Mouse (Mus musculus) ES-E14 (cell line): ENCODE results near the gene Esrrg. TPM values are rescaled to one million over a fixed set of nuclear protein-coding genes. Genes with fewer than 3 reads are reported as not detected.

Source experiments
- DNase-seq: peaks from one replicate; pipeline ENCODE4 v3.0.0-alpha.2; 2013; ENCODE audit warnings: low read depth, low spot score
- H3K27ac ChIP-seq: 2 replicates; pipeline ENCODE4 v1.5.1; 2012; ENCODE audit warnings: low read depth, mild to moderate bottlenecking, low read length, moderate library complexity, mixed read lengths; ENCODE audit not compliant: poor library complexity, insufficient read depth, severe bottlenecking
- H3K36me3 ChIP-seq: 2 replicates; pipeline ENCODE4 v1.6.1; 2012; ENCODE audit warnings: mild to moderate bottlenecking, low read length, moderate library complexity, mixed read lengths; ENCODE audit not compliant: control insufficient read depth, poor library complexity, insufficient read depth, severe bottlenecking
- H3K4me1 ChIP-seq, 2 experiments: fragments of 150-350 bp in 1 of 2; sonication (generic) in 1 of 2; 2 replicates each; pipeline ENCODE4 v1.6.1; 2012; ENCODE audit warnings: low read length in 2 of 2, mild to moderate bottlenecking in 1 of 2, mixed read lengths in 1 of 2; ENCODE audit not compliant: control insufficient read depth in 2 of 2, insufficient read depth in 2 of 2, poor library complexity in 1 of 2
- H3K4me3 ChIP-seq, 2 experiments: fragments of 150-350 bp in 1 of 2; sonication (generic) in 1 of 2; 2 replicates each; pipeline ENCODE4 v1.5.1; 2012; ENCODE audit warnings: low read length in 2 of 2, low read depth in 1 of 2, mild to moderate bottlenecking in 1 of 2, mixed read lengths in 1 of 2; ENCODE audit not compliant: insufficient read depth in 1 of 2, poor library complexity in 1 of 2, severe bottlenecking in 1 of 2
- H3K9ac ChIP-seq: 2 replicates; pipeline ENCODE4 v1.6.1; 2012; ENCODE audit warnings: low read depth, mild to moderate bottlenecking, low read length, mixed read lengths; ENCODE audit not compliant: poor library complexity, insufficient read depth, severe bottlenecking
- H3K9me3 ChIP-seq: fragments of 150-350 bp; sonication (generic); 2 replicates; pipeline ENCODE4 v1.6.1; 2012; ENCODE audit warnings: low read depth, mild to moderate bottlenecking, low read length; ENCODE audit not compliant: control insufficient read depth, insufficient read depth
- CHD2 ChIP-seq: IDR thresholded peaks from 2 replicates; pipeline ENCODE4 v1.6.1; 2014; ENCODE audit warnings: mild to moderate bottlenecking, low read depth, low read length, inconsistent platforms
- HCFC1 ChIP-seq: IDR thresholded peaks from 2 replicates; pipeline ENCODE4 v1.6.1; 2012; ENCODE audit warnings: low read length, inconsistent platforms, borderline replicate concordance; ENCODE audit not compliant: insufficient read depth
- MAFK ChIP-seq: IDR thresholded peaks from 2 replicates; pipeline ENCODE4 v1.6.1; 2014; ENCODE audit warnings: mild to moderate bottlenecking, low read depth, low read length, inconsistent platforms; ENCODE audit not compliant: insufficient read depth
- ZC3H11A ChIP-seq: IDR thresholded peaks from 2 replicates; pipeline ENCODE4 v1.6.1; 2012; ENCODE audit warnings: low read depth, mild to moderate bottlenecking, inconsistent platforms, low read length, borderline replicate concordance
- ZNF384 ChIP-seq: IDR thresholded peaks from 2 replicates; pipeline ENCODE4 v1.6.1; 2012; ENCODE audit warnings: low read depth, low read length, inconsistent platforms
- in situ Hi-C, 2 experiments: fragments of 600-800 bp; cut with MboI; formaldehyde crosslinking; loops; one replicate each; pipeline ENCODE4 v1.15.1; 2025; ENCODE audit warnings: low sequenced_read_pairs in 2 of 2, inconsistent platforms in 1 of 2; ENCODE audit not compliant: unreplicated experiment in 2 of 2
- total RNA-seq: library from RNA; depleted of rRNA; stranded (reverse); fragments of 300-350 nt; gene quantifications from 2 replicates; pipeline ENCODE4 v1.2.3, GENCODE M21; 2012

Esrrg gene
- total RNA-seq, 1 experiment, result 0.09 TPM

GRCm38 (mm10) chr1:187613277-187613676 is 4.7 kb downstream of the Esrrg start:
- H3K4me1 ChIP-seq, result no peaks in the 10 kb centered on the region
- no peak for DNase-seq
- TF ChIP-seq ZNF384, result no peak
- peak; percentile 82 for TF ChIP-seq MAFK
- no peak overlapping the region for H3K4me3 ChIP-seq
- H3K9me3 ChIP-seq, result no peaks in the 10 kb centered on the region
- H3K9ac ChIP-seq, result no peak overlapping the region
- H3K36me3 ChIP-seq, result no peaks in the 10 kb centered on the region
- no peak overlapping the region for H3K27ac ChIP-seq
- in situ Hi-C loops, result no loop called here

GRCm38 (mm10) chr1:187623981-187624380 is 15.4 kb downstream of the Esrrg start:
- TF ChIP-seq HCFC1 (no peak), MAFK (no peak), ZC3H11A (no peak), CHD2 (no peak), ZNF384 (no peak)
- Histone ChIP-seq H3K9me3 (no peaks in the 10 kb centered on the region), H3K4me1 (no peaks in the 10 kb centered on the region), H3K4me3 (no peak overlapping the region), H3K9ac (no peak overlapping the region), H3K36me3 (no peaks in the 10 kb centered on the region), H3K27ac (no peak overlapping the region)
- in situ Hi-C loops, result no loop called here
- DNase-seq, result no peak

DNA sequence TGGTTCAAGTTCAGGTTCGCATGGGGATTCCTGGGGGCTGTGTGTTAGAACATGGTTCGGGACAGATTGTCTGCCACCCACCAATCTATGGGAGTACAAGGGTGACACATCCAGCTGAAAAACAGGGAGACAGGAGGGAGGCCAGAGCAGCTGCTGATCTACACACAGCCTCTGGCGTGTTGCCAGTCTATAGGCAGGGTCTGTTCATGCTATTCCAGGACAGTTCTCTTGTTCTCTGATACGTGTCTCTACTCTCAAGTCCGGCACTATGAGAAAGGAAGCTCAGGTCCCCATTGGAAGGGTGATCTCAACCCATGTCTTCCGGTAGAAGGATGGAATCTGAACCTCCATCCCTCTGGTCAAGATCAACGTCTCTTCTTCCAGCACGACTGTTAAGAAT is 21.8 kb downstream of the Esrrg start:
- Histone ChIP-seq H3K9ac (no peak overlapping the region), H3K27ac (no peak overlapping the region), H3K36me3 (no peaks in the 10 kb centered on the region), H3K4me3 (no peak overlapping the region), H3K4me1 (no peaks in the 10 kb centered on the region), H3K9me3 (no peaks in the 10 kb centered on the region)
- TF ChIP-seq ZNF384 (no peak), CHD2 (no peak), HCFC1 (no peak), ZC3H11A (no peak), MAFK (no peak)
- DNase-seq, result no peak
- in situ Hi-C loops, result no loop called here

DNA sequence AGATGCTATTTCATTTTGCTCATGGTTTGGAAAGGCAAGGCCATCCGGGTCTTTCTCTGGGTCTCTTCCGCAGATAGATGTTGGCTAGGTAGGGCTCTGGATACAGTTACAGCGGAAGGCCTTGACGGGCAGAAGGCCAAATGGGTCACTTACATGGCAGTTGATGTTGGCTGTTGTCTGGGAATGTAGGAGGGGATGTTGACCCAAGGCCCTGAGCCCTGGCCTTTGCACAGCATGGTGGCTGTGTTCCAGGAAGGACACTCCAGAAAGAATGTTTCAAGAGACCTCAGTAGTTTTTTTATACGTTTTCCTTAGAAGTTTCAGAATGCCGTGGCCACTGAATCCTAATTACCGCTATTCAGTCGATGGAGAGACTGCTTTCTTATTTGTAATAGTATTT is 22.9 kb downstream of the Esrrg start:
- H3K9me3 ChIP-seq, result no peaks in the 10 kb centered on the region
- no peak for DNase-seq
- H3K4me1 ChIP-seq, result no peaks in the 10 kb centered on the region
- H3K4me3 ChIP-seq, result no peak overlapping the region
- no peak overlapping the region for H3K27ac ChIP-seq
- no peaks in the 10 kb centered on the region for H3K36me3 ChIP-seq
- in situ Hi-C loops, result no loop called here
- no peak overlapping the region for H3K9ac ChIP-seq
- no peak for TF ChIP-seq MAFK
- TF ChIP-seq ZC3H11A, result no peak
- TF ChIP-seq ZNF384, result no peak
- no peak for TF ChIP-seq HCFC1
- TF ChIP-seq CHD2, result no peak

- H3K9me3 ChIP-seq, result no peaks in the 10 kb centered on the region
- H3K36me3 ChIP-seq, result no peaks in the 10 kb centered on the region
- no peak overlapping the region for H3K4me3 ChIP-seq
- no peak overlapping the region for H3K27ac ChIP-seq
- DNase-seq, result no peak
- TF ChIP-seq HCFC1 (no peak), MAFK (no peak), ZNF384 (no peak), ZC3H11A (no peak), CHD2 (no peak)
- H3K9ac ChIP-seq, result no peak overlapping the region
- in situ Hi-C loops, result no loop called here
- H3K4me1 ChIP-seq, result no peaks in the 10 kb centered on the region
Measured at GRCm38 (mm10) chr1:187645258-187645657, 36.7 kb downstream of the Esrrg start.
